In the genomic region with DNA sequence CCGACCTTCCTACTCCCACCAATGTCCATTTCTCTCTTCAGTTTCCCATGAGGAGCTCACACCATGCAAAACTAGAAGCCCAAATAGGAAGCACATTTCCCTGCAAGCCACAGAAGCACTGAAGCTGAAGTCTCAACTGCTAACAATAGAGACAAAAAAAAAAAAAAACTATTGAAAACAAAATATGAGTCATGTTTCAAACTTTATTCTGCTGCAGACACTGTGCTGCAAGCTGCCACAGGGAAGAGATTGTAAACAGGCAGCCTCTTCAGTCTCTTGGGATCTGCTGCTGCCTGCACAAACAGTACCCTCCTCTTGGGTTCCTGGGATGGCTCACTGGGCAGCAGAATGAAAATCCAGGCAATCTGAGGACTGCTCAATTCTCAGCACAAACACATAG, we compare ENCODE assay signal across 15 mouse cellular contexts.
DNase-seq lines count a peak whose midpoint lies in the region; ATAC-seq lines count a peak whose summit lies in the region.
"Had no signal": no experiment of that assay in that cellular context is flagged by ENCODE, and none has a peak within 500 bp of the region (broad histone marks: within the 10 kb centered on the region; RNA-seq: fewer than 3 reads in every experiment).

No protein-coding gene starts in this region.

- H3K27ac ChIP-seq in embryonic facial prominence, embryonic 14.5 days (replicated peaks; ENCODE audit: low read depth, low read length), result peak overlapping the region; percentile 10; the same call in 1 of the 2 replicates
- H3K27ac ChIP-seq: embryonic facial prominence, embryonic 12.5 days; heart, embryonic 10.5 days; neural tube, embryonic 15.5 days had no signal

- no peak overlapping the region for H3K9ac ChIP-seq in embryonic facial prominence, embryonic 14.5 days (ENCODE audit: low read depth, low read length)
- H3K9ac ChIP-seq: embryonic facial prominence, embryonic 12.5 days; forebrain, postnatal 0 days; neural tube, embryonic 15.5 days had no signal

- peaks cover 3% of the 10 kb centered on the region; the same call in 1 of the 2 replicates for H3K4me1 ChIP-seq in embryonic facial prominence, embryonic 14.5 days (ENCODE audit: control insufficient read depth, insufficient read depth, low read length)
- H3K4me1 ChIP-seq: embryonic facial prominence, embryonic 12.5 days; heart, embryonic 10.5 days; neural tube, embryonic 15.5 days had no signal

- peak; percentile 17 for DNase-seq in kidney, adult 9 months
- DNase-seq in kidney, postnatal 10 days, result no peak
- peak; percentile 12 for DNase-seq in right cerebral cortex, adult 18-20 months
- DNase-seq in right cerebral cortex, postnatal 14 days, result no peak
- peak; percentile 33 for DNase-seq in embryonic facial prominence, embryonic 14.5 days (ENCODE audit: low spot score)
- DNase-seq in right cerebral cortex, postnatal 25 days, result peak; percentile 14
- no peak for DNase-seq in gastrocnemius, adult 8-10 months (ENCODE audit: low spot score in 2 of 2)
- DNase-seq: cerebellum, adult 9-10 months; forebrain, postnatal 0 days; lung, postnatal 14 days had no signal

- H3K27me3 ChIP-seq in embryonic facial prominence, embryonic 14.5 days (replicated peaks; ENCODE audit: control insufficient read depth, insufficient read depth, low read length), result no peaks in the 10 kb centered on the region
- H3K27me3 ChIP-seq: embryonic facial prominence, embryonic 12.5 days; neural tube, embryonic 15.5 days had no signal

- ATAC-seq in embryonic facial prominence, embryonic 14.5 days (ENCODE audit: low read depth), result no peak
- ATAC-seq: forebrain, postnatal 0 days; hindbrain, embryonic 16.5 days; midbrain, embryonic 16.5 days had no signal

- H3K9me3 ChIP-seq in embryonic facial prominence, embryonic 14.5 days (ENCODE audit: control insufficient read depth, low read length), result no peaks in the 10 kb centered on the region
- H3K9me3 ChIP-seq: embryonic facial prominence, embryonic 12.5 days; heart, embryonic 10.5 days; neural tube, embryonic 15.5 days had no signal

- H3K36me3 ChIP-seq in embryonic facial prominence, embryonic 14.5 days (ENCODE audit: control insufficient read depth, insufficient read depth, low read length), result no peaks in the 10 kb centered on the region
- H3K36me3 ChIP-seq: embryonic facial prominence, embryonic 12.5 days; heart, embryonic 10.5 days; neural tube, embryonic 15.5 days had no signal

- WGBS in embryonic facial prominence, embryonic 14.5 days, result 63% methylated on average over 1 of the region's 1 CpGs

- no peak overlapping the region for H3K4me2 ChIP-seq in embryonic facial prominence, embryonic 14.5 days (ENCODE audit: low read depth, low read length)
- H3K4me2 ChIP-seq: embryonic facial prominence, embryonic 12.5 days; neural tube, embryonic 15.5 days had no signal

- no peak overlapping the region for H3K4me3 ChIP-seq in embryonic facial prominence, embryonic 14.5 days (ENCODE audit: low read depth, low read length)
- H3K4me3 ChIP-seq: embryonic facial prominence, embryonic 12.5 days; heart, embryonic 10.5 days; neural tube, embryonic 15.5 days had no signal

Comparison
In these comparisons a context has a peak if more than half of its experiments do, and no peak if none do; other contexts are left out.
1. DNase-seq: peak in kidney, adult 9 months (single experiment), right cerebral cortex, adult 18-20 months (single experiment), embryonic facial prominence, embryonic 14.5 days (single experiment) and right cerebral cortex, postnatal 25 days (single experiment); none in kidney, postnatal 10 days (single experiment), right cerebral cortex, postnatal 14 days (single experiment) and gastrocnemius, adult 8-10 months (0 of 2).